Mouse (Mus musculus): ENCODE results near the gene Spef2.
A peak's percentile ranks its signal among the peaks of the same experiment; 100 is the strongest.
"Not testable (repeated sequence)": the region's sequence is repeated elsewhere in the genome, so short reads cannot be mapped to it uniquely, and the experiment has no call there.

The Spef2 gene

DNA sequence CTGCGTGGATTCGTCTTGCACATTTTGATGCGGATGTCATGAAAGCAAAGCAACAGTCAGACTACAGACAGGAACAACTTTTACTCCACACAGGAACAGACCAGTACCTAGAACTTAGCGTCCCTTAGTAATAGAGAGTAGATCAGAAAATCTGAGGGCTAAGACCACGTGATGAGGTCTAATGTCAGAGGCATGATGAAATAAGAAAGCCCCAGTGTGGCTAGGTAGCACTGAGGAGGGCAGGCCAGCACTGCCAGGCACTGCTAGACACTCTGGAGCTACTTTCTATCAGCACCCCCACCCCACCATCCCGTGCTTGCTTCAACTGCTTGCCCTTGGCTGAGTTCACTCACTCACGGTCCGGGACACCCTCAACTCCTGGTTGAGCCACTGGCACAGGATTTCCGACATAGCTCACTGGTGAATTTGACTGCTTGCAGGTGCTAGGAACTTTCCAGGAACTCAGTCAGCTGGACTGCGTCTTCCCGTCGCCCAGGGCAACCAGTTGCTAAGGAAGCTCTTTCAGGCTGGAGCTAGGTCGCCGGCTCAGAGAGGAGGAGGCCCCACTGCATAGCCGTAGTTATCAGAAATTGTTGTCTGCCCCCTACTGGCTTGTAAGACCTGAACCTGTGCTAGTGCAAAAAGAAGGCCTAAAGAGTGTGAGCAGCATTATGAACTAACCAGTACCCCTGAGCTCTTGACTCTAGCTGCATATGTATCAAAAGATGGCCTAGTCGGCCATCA lies at the start of gene Spef2:
Gene Spef2, minus strand, starts transcription at position 510 of the 744 bp plus-strand sequence.
- DNase-seq (ENCODE audit: low spot score in 2 of 2) = peak; percentile 58 to 73

DNA sequence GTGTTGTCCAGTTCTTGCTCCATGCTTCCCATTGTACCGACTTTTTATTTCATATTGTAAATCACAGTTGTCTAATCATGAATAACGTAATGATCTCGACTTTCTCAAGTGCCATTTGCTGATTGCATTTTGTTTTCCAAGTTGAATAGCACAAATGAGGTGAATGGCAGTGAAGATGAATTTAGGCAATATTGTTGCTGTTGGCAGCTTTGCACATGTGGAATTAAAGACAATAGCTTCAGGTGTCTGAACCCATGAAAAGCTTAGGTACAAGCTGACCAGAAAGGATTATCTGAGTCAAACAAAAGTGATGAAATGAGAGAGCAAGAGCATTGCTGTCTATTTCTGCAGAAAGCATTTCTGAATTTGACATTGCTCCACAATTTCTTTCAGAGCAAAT lies 45.5 kb upstream of the Spef2 start:
- no peak for DNase-seq (ENCODE audit: low spot score in 2 of 2)

DNA sequence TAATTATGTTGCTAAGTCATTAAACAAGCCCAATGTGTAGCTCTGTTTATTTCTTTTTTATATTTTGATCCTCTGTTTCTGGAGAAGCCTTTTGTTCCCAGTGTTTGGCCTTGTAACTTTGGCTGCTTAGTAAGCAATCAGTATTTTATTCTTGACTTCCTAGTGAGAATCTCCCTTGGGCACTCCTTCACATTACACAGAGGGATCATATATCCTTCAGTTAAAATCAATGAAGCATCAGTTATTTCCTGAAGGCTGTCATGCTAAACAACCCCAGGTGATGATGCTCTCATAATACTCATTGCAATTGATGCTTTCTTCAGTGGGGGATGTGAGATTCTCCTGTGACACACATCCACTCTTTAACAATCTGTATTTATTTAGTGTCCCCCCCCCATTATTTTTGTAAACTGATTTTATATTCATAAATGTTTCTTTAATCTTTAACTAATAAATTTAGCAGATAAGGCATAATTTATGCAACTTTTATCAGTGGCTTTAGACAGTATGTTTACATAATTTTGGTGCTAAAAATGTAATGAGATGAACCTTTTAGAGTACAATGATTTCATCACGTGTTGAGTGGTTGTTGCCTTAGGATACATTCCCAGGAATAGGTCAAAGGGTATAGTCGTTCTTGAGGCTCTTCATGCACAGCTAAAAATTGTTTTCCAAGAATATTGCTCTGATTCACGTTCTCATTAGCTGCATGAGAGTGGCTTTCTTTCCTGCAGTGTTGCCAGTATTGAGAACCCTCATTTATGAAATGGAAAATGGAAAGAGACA lies 39.8 kb upstream of the Spef2 start:
- no peak for DNase-seq (ENCODE audit: low spot score in 2 of 2)

DNA sequence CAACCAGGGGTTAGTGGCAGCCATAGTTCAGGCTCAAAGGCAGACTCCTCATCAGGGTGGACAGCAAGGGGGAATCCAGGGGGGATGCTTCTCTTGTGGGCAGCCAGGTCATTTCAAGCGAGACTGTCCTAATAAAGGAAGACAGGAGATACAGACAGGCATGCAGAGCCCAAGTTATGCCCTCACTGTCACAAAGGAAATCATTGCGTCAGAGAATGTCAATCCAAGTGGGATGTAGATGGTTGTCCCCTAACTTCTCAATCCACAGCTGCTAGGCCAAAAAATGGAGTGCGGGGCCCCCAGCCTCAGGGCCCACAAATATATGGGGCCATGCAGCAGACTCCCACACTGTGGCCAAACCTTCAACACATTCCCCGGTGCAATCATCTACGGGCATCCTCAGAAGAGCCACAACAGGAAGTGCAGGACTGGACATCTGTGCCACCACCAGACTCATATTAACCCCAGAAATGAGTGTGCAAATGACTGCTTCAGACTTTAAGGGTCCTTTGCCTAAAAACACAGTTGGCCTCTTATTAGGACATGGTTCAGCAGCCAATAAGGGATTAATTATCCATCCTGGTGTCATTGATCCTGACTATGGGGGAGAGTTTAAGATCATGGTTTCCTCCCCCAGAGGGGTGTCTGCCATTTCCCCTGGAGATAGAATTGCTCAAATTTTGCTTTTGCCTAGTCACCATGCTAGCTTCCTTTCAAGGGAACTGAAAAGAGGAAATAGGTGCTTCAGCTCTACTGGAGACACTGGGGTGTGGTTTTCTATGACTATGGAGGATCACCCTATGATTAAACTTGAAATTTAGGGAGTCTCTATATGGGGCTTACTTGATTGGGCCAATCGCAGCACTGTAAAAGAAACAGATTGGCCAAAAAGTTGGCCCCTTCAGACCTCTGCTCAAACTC lies 25.8 kb upstream of the Spef2 start:
- DNase-seq (ENCODE audit: low spot score in 2 of 2) = not testable (repeated sequence)

DNA sequence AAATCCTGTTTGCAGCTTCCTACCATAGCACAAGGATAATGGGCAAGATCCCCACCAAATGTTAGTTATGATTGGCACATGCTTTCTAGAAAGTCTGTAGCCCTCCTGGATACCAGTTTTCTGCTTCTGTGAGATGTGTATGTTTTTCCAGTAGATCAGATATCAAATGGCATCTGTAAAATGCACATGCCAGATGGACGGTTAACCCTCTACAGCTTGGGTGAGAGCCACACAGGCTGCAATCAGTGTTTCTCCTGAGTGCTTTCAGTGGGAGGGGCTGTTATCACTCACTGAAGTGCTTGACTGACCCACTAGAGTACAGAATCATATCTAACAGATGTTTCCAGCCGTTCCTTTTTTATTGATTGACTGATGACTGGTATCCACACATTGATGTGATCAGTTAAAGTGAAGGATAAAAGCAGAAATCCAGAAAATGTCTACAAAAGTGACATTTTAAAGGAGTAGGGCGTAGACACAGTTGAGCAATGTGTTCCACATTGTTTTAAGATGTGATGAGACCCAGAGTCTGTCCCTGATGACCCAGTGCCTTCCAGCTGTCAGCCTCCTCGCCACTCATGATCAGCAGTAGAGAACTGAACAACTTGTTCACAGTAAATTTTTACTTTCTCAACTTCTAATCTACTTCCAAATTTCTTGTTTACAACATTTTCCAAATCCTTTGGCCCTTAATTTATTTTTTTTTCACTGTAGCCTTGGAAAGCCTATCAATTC lies 19.7 kb upstream of the Spef2 start:
- DNase-seq (ENCODE audit: low spot score in 2 of 2) = no peak

DNA sequence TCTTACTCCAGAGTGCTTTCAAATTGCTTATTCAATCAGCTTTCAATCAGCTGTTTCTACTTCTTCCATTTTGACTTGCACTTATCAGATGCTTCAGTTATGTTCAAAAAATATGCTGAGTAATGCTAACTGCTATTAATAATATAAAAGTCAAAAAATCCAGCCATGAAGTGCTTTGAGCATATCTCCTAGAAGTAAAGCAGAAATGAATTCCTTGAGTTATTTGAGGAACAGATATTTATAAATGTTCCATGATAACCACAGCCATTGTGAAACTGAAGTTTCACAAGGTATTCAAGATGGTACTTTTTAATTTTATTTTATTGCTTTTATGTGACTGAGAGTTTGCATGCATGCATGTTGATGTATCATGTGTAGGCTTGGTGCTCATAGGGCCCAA lies 18.4 kb upstream of the Spef2 start:
- DNase-seq (ENCODE audit: low spot score in 2 of 2) = no peak

GRCm38 (mm10) chr15:9750966-9751365 lies 2.3 kb upstream of the Spef2 start:
- DNase-seq (ENCODE audit: low spot score in 2 of 2) = no peak

DNA sequence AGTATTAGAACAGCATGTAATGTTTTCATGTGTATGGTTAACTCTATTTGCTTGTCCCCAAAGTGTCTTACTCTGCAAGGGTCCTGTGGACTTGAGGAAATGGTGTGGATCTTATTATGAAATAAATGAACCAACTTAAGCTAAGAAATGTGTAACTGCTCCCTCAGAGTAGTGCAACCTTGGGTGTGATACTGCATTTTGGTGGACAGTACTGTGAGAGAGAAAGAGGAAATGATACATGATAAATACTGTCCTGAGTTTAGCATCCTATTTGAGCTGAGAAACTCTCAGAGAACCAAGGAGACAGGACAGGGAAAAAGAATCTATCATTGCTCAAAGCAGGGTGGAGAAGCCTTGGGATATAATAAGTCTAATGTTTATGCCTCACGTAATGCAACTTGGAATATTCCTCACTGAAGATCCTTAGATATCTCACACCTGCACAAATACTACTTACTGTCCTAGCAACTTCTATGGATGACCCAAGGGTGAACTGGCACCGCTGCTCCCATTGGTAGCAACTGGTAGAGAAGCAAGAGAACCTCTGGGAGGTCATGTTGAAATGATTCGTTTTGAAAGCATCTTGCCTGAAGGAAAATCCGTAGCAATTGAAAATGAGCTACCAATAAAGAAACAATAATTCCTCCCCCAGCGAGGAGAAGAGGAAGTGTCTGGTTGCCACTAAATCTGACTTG lies 1.1 kb downstream of the Spef2 start:
- DNase-seq (ENCODE audit: low spot score in 2 of 2) = no peak

GRCm38 (mm10) chr15:9742172-9742571 lies 6.5 kb downstream of the Spef2 start:
- DNase-seq (ENCODE audit: low spot score in 2 of 2) = no peak

- no peak for DNase-seq (ENCODE audit: low spot score in 2 of 2)
Measured at GRCm38 (mm10) chr15:9714574-9715458, 33.9 kb downstream of the Spef2 start.

DNA sequence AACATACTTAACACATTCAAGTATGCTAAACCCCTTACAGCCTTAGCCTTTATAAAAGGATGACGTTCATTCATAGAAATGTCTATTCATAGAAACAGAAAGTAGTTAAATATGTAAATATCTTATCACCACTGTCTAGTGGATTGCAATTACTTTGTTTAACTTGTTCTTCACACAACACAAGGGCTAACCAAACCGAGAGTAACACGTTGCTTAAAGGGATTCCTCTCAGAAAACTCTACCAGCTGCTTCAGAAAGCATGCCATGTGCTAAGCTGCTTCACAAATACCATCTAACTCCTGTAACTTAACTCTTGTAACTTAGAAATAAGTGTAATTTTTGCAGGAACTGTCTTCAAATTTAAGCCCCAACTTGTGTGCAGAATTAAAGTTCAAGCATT lies 35.0 kb downstream of the Spef2 start:
- DNase-seq (ENCODE audit: low spot score in 2 of 2) = no peak

DNA sequence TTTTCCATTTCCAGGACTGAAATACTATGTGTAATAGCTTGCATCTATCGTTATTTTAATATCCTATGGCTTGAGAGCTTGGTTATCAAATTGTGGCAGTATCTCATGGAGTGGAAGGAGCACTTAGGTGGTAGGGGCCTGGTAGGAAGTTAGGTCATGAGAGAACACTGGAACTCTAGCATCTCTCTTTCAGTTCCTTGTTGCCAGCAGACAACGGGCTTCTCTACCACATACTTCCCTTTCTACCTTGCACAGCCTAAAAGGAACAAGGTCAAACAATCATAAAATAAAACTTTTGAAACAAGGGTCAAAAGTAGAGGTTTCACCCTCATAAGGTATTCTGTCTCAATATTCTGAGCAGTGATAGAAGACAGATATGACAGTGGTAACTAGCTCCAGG lies 38.3 kb downstream of the Spef2 start:
- no peak for DNase-seq (ENCODE audit: low spot score in 2 of 2)

DNA sequence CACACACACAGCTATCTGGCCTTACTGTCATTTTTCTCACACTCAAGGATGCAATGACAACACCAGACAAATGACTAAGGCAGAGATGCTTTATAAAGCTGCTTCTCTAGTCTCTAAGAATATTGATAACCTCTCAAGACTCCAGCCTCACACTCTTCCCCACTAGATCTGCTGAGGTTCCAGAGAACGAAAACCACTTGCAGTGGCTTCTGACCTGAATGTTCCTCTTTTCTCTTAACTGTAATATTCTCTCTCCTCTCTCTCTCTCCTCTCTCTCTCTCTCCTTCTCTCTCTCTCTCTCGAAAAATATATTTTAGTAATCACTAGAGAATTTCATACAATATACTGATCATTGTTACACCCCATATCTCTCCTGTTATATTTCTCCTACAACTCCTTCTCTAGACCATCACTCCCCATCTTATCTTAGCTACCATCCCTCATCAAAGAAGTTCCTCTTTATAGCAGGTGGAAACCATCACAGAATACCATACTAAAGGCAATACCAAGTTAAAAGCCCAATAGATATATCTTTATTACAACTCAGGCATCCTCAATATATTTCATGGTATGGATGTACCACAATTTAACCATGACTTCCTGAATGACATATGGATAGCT lies 42.7 kb downstream of the Spef2 start:
- DNase-seq (ENCODE audit: low spot score in 2 of 2) = no peak

DNA sequence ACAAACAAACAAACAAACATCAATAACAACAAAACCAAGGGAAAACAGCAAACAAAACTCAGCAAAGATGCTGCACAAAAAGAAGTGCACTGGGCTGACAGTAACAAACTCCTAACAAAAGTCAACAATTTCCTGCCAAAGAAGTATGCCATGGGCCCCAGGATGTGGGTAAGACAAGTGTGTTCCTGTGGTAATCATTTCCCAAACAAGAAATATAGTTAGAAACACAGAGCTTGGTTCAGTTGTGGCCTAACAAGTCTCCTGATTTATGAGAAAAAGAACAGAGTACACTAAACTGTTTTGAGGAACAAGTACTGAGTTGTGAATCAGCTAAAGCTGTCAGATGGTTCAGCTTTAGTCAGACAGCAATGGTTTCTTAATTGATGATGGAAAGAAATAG lies 46.8 kb downstream of the Spef2 start:
- peak; percentile 22 to 24 for DNase-seq (ENCODE audit: low spot score in 2 of 2)

GRCm38 (mm10) chr15:9691721-9692120 lies 56.9 kb downstream of the Spef2 start:
- DNase-seq (ENCODE audit: low spot score in 2 of 2) = no peak

GRCm38 (mm10) chr15:9690845-9691244 lies 57.8 kb downstream of the Spef2 start:
- no peak for DNase-seq (ENCODE audit: low spot score in 2 of 2)

DNA sequence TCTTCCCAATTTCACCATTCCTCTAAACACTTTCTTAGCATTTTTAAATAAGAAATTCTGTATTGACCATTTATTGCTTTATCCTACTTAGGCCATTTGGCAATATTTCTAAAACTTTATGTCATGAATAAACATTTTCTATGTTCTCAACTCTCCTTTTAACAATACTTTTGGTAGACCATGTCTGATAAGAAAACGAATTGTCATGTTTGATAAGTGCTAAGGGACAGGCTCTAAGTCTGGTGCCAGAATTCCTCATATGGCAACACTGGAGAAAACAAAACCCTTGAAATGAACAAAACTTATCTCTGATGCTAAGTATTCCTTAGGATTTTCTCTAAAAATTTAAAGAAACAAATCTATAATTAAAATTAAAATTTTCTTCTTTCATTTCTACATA lies 58.2 kb downstream of the Spef2 start:
- no peak for DNase-seq (ENCODE audit: low spot score in 2 of 2)

- DNase-seq (ENCODE audit: low spot score in 2 of 2) = no peak
Measured at GRCm38 (mm10) chr15:9683485-9683884, 65.2 kb downstream of the Spef2 start.

DNA sequence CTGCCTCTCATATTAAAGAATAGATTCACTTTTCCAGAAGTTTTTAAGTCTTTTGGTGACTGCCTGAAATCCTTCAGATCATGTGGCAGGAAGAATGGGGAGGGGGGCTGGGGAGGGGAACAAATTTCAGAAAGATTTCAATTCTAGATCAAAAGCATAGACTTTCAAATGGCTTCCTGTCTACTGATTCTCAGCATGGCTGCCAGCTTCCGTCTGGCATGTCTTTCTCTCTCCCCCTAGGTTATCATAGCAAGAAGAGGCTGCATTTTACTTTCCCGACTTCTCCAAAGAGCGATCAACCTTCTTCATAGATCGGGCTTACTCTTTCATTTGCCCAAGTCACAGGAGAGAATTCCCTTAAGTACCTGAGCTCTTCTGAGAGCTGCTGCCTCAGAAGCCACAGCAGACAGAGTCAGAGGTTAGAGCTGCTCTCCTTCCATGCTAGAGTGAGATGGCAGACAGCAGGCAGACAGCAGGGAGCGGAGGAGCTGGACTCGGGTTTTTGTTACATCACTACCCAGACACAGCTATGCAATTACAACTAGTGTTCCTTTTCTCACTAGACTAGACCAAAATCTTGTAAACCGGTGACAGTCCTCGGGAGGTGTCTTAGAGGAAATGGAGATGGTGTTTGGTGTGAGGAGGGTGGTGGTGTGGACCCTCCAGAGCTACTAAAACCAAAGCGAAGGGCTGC lies 71.2 kb downstream of the Spef2 start:
- no peak for DNase-seq (ENCODE audit: low spot score in 2 of 2)

Measured in natural killer cell, adult 2 months (primary cell).